Mouse (Mus musculus) CD4-positive helper T cell, adult 2 months (primary cell): Measurements from ENCODE around the gene Spock3.
"Not testable (repeated sequence)": the region's sequence is repeated elsewhere in the genome, so short reads cannot be mapped to it uniquely, and the experiment has no call there.

ENCODE experiments used
- DNase-seq: peaks from one replicate; pipeline ENCODE4 v3.0.0-alpha.2; 2012; ENCODE audit warnings: low read depth, missing footprints, low spot score

Gene Spock3

GRCm38 (mm10) chr8:62950709-62951108 is at the start of gene Spock3:
Gene Spock3, plus strand, starts transcription at chr8:62951009.
- no peak for DNase-seq

DNA sequence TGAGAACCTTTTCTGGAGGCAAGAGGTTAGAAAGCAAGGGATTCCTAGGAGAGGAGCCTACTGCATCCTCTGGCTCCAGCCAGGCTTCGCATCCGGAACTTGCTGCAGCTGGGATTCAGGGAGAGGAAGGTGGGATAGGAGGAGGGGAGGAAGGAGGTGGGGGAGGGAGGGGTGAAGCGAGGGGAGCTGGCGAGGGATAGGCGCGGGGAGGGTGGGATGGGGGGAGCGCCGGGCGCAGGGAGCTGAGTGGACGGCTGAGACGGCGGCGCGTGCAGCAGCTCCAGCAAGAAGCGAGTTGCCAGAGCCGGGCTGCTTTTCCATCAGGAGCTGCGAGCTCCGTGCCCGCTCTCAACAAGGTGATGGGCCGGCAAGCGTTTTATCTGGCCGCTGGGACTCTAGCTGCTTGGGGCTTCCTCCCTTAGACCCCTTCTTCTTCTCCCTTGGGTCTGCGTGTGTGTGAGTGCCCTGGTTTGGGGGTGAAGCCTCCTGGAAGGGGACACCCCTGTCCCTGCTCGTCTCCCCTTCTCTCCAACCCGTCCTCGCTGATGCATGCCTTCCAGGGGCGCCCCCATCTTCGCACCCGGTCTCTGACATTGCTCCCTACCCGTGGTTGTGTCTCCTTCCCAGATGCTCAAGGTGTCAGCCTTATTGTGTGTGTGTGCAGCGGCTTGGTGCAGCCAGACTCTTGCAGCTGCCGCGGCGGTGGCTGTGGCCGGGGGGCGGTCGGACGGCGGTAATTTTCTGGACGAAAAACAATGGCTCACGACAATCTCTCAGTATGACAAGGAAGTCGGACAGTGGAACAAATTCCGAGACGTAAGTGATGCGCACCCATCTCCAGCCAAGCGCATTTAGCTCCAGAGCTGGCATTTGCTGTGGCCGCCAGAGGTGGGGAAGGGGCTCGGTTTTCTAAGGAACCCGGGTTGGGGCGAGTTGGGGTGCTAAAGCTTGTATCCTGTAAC is 645 bp downstream of the Spock3 start:
- no peak for DNase-seq

GRCm38 (mm10) chr8:62952481-62952880 is 1.7 kb downstream of the Spock3 start:
- DNase-seq, result no peak

- DNase-seq, result no peak
These were observed 11.8 kb downstream of the Spock3 start for GRCm38 (mm10) chr8:62962608-62963007.

DNA sequence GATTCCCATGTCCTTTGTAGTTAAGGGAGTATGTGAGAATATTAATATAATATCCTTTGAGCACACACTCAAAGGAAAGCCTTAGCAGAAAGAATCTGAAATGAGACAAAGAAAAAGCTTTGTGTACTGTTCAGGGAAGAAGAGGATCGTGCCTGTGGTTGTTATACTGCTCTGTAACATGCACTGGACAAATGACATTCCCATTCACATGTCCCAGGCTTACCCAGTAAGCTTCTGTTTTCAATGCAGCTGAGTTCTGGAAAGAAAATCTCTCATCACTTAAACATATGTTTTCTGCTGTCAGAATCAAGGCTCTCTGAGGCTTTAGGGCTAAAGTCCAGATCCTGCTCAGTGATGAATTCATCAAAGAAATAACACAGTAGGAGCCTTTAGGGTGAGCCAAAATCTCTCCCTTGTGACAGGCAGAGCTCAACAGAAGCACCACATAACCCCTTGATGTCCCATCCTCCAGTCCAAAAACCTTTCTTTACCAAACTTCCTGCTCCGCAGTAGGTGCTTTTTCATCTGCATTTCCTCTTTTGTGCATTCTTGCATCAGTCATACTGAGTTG is 19.1 kb downstream of the Spock3 start:
- no peak for DNase-seq

- no peak for DNase-seq
These were observed 138.2 kb downstream of the Spock3 start for GRCm38 (mm10) chr8:63088984-63089383.

DNA sequence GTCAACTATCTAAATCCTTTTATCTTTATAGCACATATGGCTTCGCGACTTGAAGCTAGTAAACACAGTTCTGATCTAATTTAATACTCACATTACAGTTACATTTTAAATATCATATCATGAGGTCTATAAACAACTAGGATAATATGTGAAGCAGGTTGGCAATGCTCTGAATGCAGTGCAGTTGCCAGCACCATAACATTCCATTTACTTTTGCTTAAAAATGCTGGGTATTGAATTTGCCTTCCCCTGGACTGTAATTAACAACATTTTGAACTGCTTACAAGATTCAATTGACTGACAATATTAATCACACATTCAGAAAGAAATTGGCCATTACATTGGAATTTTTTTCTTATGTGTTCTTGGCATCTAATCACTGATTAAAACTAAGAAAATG is 147.4 kb downstream of the Spock3 start:
- no peak for DNase-seq

GRCm38 (mm10) chr8:63109761-63110160 is 159.0 kb downstream of the Spock3 start:
- no peak for DNase-seq

GRCm38 (mm10) chr8:63112919-63113318 is 162.1 kb downstream of the Spock3 start:
- no peak for DNase-seq

DNA sequence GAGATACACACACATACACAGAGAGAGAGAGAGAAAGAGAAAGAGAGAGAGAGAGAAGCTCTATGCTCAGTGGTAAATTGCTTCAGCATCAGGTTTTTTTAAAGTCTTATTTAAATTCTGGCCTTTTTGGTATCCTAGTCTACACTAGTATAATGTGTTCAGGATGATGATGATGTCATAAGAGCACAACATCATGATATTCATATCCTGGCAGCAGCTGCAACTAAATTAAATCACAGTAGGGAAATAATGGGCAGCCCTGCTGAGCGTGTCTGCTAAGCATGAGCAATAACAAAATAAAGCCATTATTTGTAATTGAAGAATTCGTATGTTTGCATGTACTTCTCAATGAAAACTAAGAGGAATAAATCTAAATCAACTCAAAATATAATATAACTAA is 169.7 kb downstream of the Spock3 start:
- no peak for DNase-seq

DNA sequence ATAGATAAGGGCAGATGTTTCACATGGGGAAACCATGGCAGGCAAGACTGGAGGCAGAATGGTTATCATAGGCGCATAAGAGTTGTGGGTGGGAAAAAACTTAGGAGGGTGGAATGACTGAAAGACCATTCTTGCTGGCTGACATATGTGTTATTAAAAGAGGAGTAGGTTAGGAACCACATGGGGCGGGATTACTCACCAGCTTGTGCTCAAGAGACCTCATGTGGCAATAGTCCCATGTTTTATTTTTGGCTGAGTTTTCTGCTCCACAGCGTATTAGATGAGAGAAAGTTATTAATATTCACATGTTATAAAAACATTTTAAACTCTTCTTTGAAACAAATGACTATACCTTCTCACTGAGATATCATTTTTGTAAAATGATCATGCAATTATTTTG is 184.6 kb downstream of the Spock3 start:
- DNase-seq, result no peak

DNA sequence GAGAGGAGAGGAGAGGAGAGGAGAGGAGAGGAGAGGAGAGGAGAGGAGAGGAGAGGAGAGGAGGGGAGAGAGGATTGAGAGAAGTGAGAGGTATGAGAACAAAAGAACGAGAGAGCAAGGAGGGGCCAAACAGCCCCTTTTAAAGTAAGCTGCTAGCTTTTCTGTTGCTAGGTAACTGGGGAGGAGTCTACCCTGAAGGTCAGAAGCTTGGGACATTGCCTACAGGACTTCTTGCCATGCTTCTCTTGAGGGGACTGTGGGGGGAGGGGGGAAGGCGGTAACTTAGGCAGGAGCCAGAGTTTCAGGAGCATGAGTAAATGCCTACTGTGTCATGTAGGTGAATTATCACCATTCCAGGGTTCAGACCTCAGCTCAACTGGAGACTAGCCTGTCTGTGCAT is 213.1 kb downstream of the Spock3 start:
- not testable (repeated sequence) for DNase-seq

- DNase-seq, result no peak
These were observed 214.5 kb downstream of the Spock3 start for GRCm38 (mm10) chr8:63165326-63165725.

- DNase-seq, result no peak
These were observed 219.1 kb downstream of the Spock3 start for GRCm38 (mm10) chr8:63169956-63170355.

DNA sequence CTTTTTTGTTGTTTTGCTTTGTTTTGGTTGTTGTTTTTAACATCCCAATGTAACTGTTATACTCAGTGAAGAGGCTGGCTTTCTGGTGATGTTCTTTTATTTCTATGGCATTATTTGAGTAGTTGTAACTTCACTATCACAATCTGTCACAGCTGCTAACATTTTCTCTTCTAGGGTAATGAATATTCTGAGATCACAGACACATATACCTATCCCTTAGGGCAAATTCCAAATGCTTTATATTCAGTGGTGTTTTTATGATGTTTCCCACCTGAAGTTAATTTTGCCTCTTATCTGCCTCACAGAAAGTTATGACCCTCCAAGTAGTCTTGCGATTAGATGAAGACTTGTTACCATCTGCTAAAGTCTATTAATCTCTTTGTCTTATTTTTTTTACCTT is 230.5 kb downstream of the Spock3 start:
- DNase-seq, result no peak

GRCm38 (mm10) chr8:63258812-63259385 is 308.1 kb downstream of the Spock3 start:
- DNase-seq, result no peak

GRCm38 (mm10) chr8:63262516-63262915 is 311.7 kb downstream of the Spock3 start:
- no peak for DNase-seq

DNA sequence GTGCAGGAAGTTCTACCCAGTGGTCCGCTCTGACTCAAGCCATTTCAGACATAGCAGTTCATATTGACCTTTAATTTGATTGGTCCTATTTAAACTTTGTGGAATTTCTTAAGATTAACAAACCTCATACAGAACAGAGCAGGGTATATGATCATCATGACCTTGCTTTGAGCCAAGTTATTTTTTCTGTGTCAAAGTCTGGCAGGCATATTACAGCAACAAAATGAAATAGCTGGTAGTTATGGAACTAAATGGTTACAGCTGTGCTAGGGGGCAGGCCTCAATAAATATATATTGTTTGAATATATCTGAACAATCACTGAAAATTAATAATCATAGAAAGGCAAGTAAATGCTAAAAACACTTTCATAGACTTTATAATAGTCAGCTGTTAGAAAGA is 384.6 kb downstream of the Spock3 start:
- no peak for DNase-seq

DNA sequence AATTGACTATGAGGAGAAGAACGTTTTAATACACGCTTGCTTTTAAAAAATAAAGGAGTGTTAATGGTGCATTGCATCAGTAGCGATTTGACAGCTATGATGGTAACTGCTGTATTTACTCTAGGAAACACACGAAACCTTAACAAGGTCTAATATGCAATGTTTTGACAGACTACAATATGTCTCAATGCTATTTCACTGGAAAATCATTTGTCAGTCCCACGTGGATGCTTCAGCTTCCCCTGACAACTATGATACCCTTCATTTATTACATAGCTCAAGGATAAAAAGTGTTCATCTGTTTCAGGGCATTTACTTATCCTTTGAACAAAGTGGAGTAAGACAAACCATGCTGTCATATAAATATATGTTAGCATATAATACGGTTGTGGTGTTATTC is 417.8 kb downstream of the Spock3 start:
- no peak for DNase-seq

- DNase-seq, result no peak
These were observed 446.9 kb downstream of the Spock3 start for GRCm38 (mm10) chr8:63397659-63398058.
